Mouse (Mus musculus) hindbrain, postnatal 0 days (tissue): ENCODE results near the gene Plcb3. TPM values are rescaled to one million over a fixed set of nuclear protein-coding genes. Genes with fewer than 3 reads are reported as not detected.
A peak's percentile ranks its signal among the peaks of the same experiment; 100 is the strongest.

Source experiments
- ATAC-seq: fragments of 200-750 bp; cut with Nextera tagmentation; 2 replicates; pipeline ENCODE4 v1.8.0; 2017; ENCODE audit warnings: mild to moderate bottlenecking, moderate TSS enrichment, moderate library complexity
- DNase-seq: peaks from one replicate; pipeline ENCODE4 v3.0.0-alpha.2; 2015; ENCODE audit warnings: low spot score
- H3K27ac ChIP-seq: fragments of 300-500 bp; sonication (generic); 2 replicates; pipeline ENCODE4 v1.5.1; 2014; ENCODE audit warnings: mild to moderate bottlenecking
- H3K27me3 ChIP-seq: fragments of 300-500 bp; sonication (generic); 2 replicates; pipeline ENCODE4 v1.6.1; 2014; ENCODE audit warnings: low read length, mixed read lengths; ENCODE audit not compliant: insufficient read depth
- H3K36me3 ChIP-seq: fragments of 300-500 bp; sonication (generic); 2 replicates; pipeline ENCODE4 v1.6.1; 2014; ENCODE audit warnings: low read length, mixed read lengths; ENCODE audit not compliant: insufficient read depth
- H3K4me1 ChIP-seq: fragments of 300-500 bp; sonication (generic); 2 replicates; pipeline ENCODE4 v1.6.1; 2014; ENCODE audit warnings: antibody characterized with exemption, low read length, mixed read lengths; ENCODE audit not compliant: insufficient read depth
- H3K4me2 ChIP-seq: fragments of 300-500 bp; sonication (generic); 2 replicates; pipeline ENCODE4 v1.6.1; 2014; ENCODE audit warnings: low read depth, mild to moderate bottlenecking, low read length, moderate library complexity, mixed read lengths
- H3K4me3 ChIP-seq: fragments of 300-500 bp; sonication (generic); 2 replicates; pipeline ENCODE4 v1.5.1; 2014; ENCODE audit warnings: low read length
- H3K9ac ChIP-seq: fragments of 300-500 bp; sonication (generic); replicated peaks from 2 replicates; pipeline ENCODE4 v1.6.1; 2014; ENCODE audit warnings: mild to moderate bottlenecking, low read length, moderate library complexity, mixed read lengths
- H3K9me3 ChIP-seq: fragments of 300-500 bp; sonication (generic); 2 replicates; pipeline ENCODE4 v1.6.1; 2016; ENCODE audit warnings: low read length, mixed read lengths
- CTCF ChIP-seq: IDR thresholded peaks from 2 replicates; pipeline ENCODE4 v1.5.1; 2016; ENCODE audit warnings: antibody characterized with exemption, control low read depth, low read depth
- WGBS: fragments of 180-500 bp; shearing (Covaris S2); extraction: QIAGEN DNeasy Blood & Tissue Kit; methylation state at CpG from one replicate; pipeline ENCODE4 v1.1.7; 2014; 5-methylcytosine and 5-hydroxymethylcytosine counted together
- polyA plus RNA-seq: library from polyadenylated mRNA; unstranded; fragments of >200 nt; fragmentation: Nextera tagmentation; extraction: Ambion mirVana; gene quantifications from 2 replicates; pipeline ENCODE4 v1.2.1, GENCODE M21; 2015
- total RNA-seq: library from RNA; depleted of rRNA; stranded (reverse); fragments of >200 nt; gene quantifications from 2 replicates; pipeline ENCODE4 v1.2.3, GENCODE M21; 2014

The Plcb3 gene
- total and polyA plus RNA-seq, 2 experiments from 2014 or later = 11.1 to 18.5 TPM

DNA sequence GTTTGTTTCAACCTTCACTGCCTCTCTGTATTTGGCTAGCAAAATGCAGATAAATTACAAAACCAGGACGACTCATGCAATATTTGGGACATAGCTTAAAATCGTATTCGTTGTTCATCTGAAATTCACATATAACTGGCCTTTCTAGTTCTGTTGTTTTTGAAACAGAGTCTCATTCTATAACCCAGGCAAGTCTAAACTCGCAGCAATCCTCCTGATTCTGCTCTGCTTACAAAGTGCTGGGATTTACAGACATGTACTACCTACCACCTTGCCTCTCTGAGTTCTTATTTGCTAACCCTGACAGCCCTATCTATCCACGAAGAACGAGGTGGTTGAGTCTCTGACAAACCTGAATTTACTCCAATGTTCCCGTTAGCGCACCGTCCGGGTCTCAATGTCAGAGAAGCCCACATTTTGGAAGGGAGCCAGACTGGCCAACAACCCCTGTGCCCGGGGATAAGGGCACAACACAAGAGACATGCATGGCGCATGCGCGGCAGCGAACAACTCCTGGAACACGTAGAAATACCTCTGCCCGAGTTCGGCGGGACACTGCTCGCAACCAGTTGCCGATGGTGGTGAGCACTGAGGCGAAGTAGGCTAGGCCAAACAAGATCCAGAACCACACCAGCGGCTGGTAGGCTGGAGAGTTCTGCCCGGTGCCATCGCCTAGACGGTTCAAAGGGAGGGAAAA, 49.6 kb downstream of the Plcb3 start:
- Histone ChIP-seq H3K27me3 (peaks cover 40% of the 10 kb centered on the region), H3K4me2 (peak overlapping the region; percentile 31; the same call in 1 of the 2 replicates), H3K36me3 (no peaks in the 10 kb centered on the region), H3K27ac (no peak overlapping the region), H3K9ac (no peak overlapping the region), H3K9me3 (no peaks in the 10 kb centered on the region), H3K4me3 (no peak overlapping the region), H3K4me1 (0 out of 2 replicates have a peak, but pooled peaks cover 6% of the 10 kb centered on the region)
- ATAC-seq (no peak), DNase-seq (no peak)
- TF ChIP-seq CTCF = no peak
- WGBS = 16% methylated on average over 26 of the region's 26 CpGs

DNA sequence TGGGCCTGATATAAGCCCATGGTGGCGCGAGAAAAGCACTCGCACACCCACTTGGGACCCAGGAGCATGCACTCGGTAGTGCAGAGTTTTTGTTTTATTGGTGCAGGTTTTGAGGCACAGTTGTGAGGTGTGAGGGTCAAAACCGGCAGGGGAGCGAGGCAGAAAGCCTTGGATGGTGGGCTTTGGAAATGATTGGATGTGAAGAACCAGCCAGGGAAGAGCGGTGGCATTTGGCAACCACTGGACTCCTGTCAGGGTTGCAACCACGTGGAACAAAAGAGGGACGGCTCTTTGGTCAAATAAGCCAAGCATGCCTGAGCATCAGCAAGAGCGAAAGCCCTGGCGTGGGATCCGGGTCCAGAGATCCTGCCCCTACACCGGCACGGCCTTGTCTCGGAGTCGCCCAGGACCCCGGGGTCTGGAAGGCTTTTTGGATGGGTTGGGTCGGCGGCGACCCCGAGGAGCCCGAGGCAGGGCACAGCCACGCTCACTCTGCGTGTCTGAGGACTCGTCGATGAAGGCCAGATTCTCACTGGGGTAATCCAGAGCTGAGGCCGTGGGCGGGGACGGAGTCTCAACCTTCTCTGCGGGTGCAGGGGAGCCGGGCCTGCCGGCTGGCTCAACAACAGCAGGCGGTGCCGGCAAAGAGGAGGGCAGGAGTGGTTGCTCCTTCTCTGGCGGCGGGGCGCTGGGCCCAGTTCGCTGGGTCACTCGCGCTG, 50.5 kb downstream of the Plcb3 start:
- Histone ChIP-seq H3K27me3 (peaks cover 40% of the 10 kb centered on the region), H3K4me1 (peaks cover 8% of the 10 kb centered on the region; the same call in 1 of the 2 replicates), H3K4me3 (0 out of 2 replicates have a peak overlapping the region, but pooled peaks have one; percentile 11), H3K4me2 (0 out of 2 replicates have a peak overlapping the region, but pooled peaks have one; percentile 10), H3K9me3 (no peaks in the 10 kb centered on the region), H3K27ac (no peak overlapping the region), H3K36me3 (no peaks in the 10 kb centered on the region), H3K9ac (no peak overlapping the region)
- ATAC-seq (no peak), DNase-seq (peak; percentile 29)
- 11% methylated on average over 39 of the region's 40 CpGs for WGBS
- no peak for TF ChIP-seq CTCF

DNA sequence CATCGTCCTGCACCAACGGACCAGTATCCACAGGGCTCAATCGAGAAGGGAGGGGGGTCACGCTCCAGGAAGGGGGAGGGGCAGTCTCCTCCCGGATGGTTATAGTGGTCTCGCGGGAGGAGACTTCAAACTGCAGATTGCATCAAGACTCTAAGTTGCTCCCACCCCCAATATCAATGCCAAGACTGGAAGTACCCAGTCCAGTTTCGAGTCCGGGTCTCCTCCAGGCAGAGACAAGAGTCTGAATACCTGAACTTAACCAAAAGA, 51.0 kb downstream of the Plcb3 start, which contains the start of gene Catsperz:
Gene Catsperz, minus strand, starts transcription at position 74 of the 267 bp plus-strand sequence.
- Histone ChIP-seq H3K9ac (no peak within 1 kb of the TSS), H3K36me3 (no peaks in the 10 kb centered on the region), H3K4me3 (peak within 1 kb of the TSS; percentile 11; the same call in 1 of the 2 replicates), H3K4me2 (peak within 1 kb of the TSS; percentile 28; the same call in 1 of the 2 replicates), H3K27me3 (peaks cover 40% of the 10 kb centered on the region), H3K27ac (no peak within 1 kb of the TSS), H3K9me3 (no peaks in the 10 kb centered on the region), H3K4me1 (peaks cover 13% of the 10 kb centered on the region; the same call in 1 of the 2 replicates)
- ATAC-seq (no peak), DNase-seq (no peak)
- 3% methylated on average over 9 of the region's 9 CpGs for WGBS
- TF ChIP-seq CTCF = no peak

DNA sequence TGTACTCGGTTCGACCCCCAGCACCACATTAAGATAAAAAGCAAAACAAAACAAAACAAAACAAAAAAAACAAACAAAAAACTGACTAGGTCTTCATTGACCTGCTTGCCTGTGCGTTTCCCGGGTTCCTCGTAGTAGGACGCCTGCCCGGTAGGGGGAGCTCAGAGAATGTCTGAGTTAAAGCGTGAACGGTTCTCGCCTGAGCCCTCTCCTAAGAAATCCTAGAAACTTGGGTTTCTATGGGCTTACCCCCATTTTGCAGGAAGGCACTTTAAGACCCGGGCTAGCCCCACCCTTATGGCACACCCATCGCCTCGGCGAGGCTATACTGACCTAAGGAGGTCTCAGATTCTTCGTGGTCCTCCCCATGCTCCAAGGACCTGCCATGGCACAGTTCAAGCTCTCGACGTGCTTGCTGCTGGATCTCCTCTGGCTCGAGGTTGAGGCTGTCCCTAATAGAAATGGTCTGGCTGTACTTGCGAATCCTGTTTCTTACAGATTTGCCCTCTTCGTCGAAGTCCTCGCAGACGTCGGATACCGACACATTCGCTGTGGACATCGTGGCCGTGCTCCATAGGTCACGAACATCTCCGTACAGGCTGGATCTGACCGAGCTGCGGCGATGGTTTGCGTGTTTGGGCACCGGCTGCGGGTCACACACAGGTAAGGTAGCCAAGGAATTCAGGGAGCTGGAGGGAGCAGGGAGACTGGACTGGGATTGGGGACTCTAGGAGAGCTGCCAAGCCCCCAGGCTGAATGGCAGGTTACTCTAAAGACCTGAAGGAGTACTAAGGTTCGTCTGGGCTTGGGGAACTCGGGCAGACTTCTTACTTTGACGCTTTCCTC, 51.6 kb downstream of the Plcb3 start:
- no peaks in the 10 kb centered on the region for H3K36me3 ChIP-seq
- 4% methylated on average over 39 of the region's 39 CpGs for WGBS
- peak overlapping the region; percentile 28; the same call in 1 of the 2 replicates for H3K4me2 ChIP-seq
- peaks cover 18% of the 10 kb centered on the region; the same call in 1 of the 2 replicates for H3K4me1 ChIP-seq
- peak; percentile 75 for TF ChIP-seq CTCF
- H3K4me3 ChIP-seq = peak overlapping the region; percentile 11; the same call in 1 of the 2 replicates
- no peak overlapping the region for H3K27ac ChIP-seq
- H3K9ac ChIP-seq = no peak overlapping the region
- H3K27me3 ChIP-seq = peaks cover 40% of the 10 kb centered on the region
- H3K9me3 ChIP-seq = no peaks in the 10 kb centered on the region
- ATAC-seq (no peak), DNase-seq (peak; percentile 84)

DNA sequence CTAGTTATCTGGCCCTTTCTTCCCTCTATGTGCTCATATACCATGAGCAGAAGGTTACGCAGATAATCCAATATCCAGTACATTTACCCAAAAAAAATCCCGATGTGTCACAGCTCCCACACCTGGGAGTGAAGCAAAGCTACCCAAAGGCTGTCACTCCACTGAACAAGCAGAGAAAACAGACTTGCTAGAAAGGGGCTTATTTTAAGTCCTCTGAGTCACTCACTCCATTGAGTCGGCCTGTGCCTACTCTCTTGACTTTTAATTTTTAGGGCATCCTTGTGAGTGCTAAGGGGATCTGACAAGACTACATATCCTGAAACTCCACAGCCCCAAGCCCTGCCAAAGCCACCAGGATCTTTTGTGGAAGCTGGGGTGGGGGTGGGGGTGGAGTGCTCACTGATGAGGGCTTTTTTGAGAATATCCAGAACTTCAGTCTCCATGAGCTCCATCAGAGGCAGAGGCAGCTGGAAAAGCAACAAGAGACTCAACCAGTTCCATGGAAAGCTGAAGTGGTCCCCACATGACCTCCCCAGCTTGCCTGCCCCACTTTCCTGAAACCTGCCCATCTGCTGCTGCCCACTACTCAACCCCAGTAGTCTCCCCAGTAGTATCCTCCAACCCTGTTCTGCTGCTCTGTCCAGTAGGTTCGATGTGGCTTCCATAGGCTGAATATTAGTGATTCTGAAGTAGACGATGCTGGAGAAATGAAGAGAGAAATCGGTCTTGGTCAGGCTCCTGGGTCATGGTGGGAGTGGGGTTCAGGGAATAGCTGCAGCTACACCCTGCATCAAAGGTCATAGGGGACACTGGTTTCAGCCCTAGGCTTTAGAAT, 53.2 kb downstream of the Plcb3 start:
- Histone ChIP-seq H3K4me3 (peak overlapping the region; percentile 84), H3K36me3 (no peaks in the 10 kb centered on the region), H3K4me1 (peaks cover 20% of the 10 kb centered on the region; the same call in 1 of the 2 replicates), H3K9ac (no peak overlapping the region), H3K9me3 (no peaks in the 10 kb centered on the region), H3K27ac (0 out of 2 replicates have a peak overlapping the region, but pooled peaks have one; percentile 62), H3K4me2 (peak overlapping the region; percentile 96), H3K27me3 (peaks cover 40% of the 10 kb centered on the region)
- no peak for ATAC-seq
- WGBS = 64% methylated on average over 6 of the region's 6 CpGs
- no peak for TF ChIP-seq CTCF
- no peak for DNase-seq
